Mouse (Mus musculus) CD4-positive naive resting alpha-beta T cell, adult 57 days (primary cell): ENCODE measurements around the gene Slc6a9. TPM values are rescaled to one million over a fixed set of nuclear protein-coding genes. Genes with fewer than 3 reads are reported as not detected.

Source experiments
- total RNA-seq: library from RNA; stranded (reverse); gene quantifications from one replicate; pipeline ENCODE4 v1.2.4, GENCODE M21; 2023

The Slc6a9 gene
- total RNA-seq: 2.2 TPM

DNA sequence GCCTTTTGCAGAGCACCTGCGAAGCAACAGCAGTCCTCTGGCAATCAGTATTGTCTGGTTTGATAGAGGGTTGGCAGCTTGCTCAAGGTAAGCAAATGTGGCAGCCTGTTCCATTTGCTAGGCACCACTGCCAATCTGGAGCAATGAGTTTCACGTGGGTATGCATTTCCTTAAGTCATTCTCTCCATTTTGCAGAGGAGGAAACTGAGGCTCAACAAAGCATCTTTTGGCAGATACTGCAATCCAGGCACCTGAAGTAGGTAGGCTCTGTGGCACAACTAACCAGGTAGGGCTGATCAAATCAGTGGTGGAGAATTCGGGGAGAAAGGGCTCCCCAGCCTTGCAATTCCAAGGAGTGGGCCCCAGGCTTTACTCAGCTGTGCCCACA lies at the start of gene Slc6a9:
Gene Slc6a9, plus strand, starts transcription at position 50 of the 388 bp plus-strand sequence.

DNA sequence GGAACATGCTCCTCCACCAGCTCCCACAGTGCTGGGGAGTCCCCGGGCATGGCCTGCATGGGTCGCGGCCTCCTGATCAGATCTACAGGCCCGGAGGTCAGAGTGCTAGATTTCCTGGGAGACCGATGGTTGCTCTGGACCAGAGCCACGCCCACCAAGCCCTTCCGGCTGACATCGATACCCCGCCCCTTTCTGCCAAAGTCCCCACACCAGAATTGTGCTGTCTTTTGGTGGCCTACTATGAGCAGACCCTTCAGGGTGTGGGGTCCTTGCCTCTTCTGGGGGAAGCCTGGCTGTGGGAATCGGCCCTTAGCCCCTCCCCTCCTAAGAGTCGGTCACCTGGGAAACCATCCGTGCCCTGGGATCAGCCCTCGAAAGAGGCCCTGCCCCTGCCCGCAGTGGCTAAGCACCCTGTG lies 38.2 kb downstream of the Slc6a9 start, which contains the start of gene Ccdc24:
Gene Ccdc24, minus strand, starts transcription at position 87 of the 416 bp plus-strand sequence.

GRCm38 (mm10) chr4:117882701-117883691 lies 48.7 kb downstream of the Slc6a9 start, which contains the start of gene B4galt2:
Gene B4galt2 (minus strand): TSS chr4:117883487.

GRCm38 (mm10) chr4:117887133-117887532 lies 52.8 kb downstream of the Slc6a9 start, which contains the start of gene Atp6v0b:
Gene Atp6v0b (minus strand): TSS chr4:117887333.

DNA sequence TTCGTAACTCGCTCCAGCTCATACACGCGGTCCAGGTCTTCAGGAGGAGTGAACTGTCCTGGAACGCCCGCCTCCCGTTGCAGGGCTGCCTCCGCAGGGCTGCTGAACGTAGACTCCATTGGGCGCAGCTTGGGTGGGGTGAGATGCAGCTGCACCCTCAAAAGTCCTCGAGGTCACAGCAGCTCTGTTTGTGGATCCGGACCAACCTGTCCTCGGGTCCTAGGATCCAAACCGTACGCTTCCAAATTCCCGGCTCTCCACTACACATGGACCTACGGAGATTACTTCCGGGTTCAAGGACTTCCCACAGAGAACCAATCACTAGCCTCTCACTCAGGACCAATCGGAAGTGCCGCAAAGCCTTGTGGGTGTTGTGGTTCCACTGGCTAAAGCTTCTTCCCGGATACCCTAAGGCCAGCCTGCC lies 57.4 kb downstream of the Slc6a9 start, which contains the start of gene Dph2:
Gene Dph2, minus strand, starts transcription at position 295 of the 424 bp plus-strand sequence.

GRCm38 (mm10) chr4:117914591-117915442 lies 80.5 kb downstream of the Slc6a9 start, which contains the start of gene Ipo13:
Gene Ipo13 (minus strand): TSS chr4:117914999.

Other genes starting within 250 kb of the Slc6a9 start
- gene Dmap1, start 152.2 kb upstream of the Slc6a9 start, total RNA-seq: 23.9 TPM
- gene Gm12845, start 110.1 kb upstream of the Slc6a9 start, total RNA-seq: not detected
- gene Klf17, start 68.9 kb upstream of the Slc6a9 start, total RNA-seq: not detected
- not detected for gene Ccdc24, start 38.1 kb downstream of the Slc6a9 start, total RNA-seq
- gene B4galt2, start 49.0 kb downstream of the Slc6a9 start, total RNA-seq: not detected
- 114 TPM for gene Atp6v0b, start 52.8 kb downstream of the Slc6a9 start, total RNA-seq
- gene Dph2, start 57.5 kb downstream of the Slc6a9 start, total RNA-seq: 11.2 TPM
- gene Ipo13, start 80.5 kb downstream of the Slc6a9 start, total RNA-seq: 35.7 TPM
- gene Artn, start 95.3 kb downstream of the Slc6a9 start, total RNA-seq: 0.38 TPM